In genomic region chr9:61583281-61584072, GRCm38 (mm10) we compare ENCODE assay signal across 10 mouse cellular contexts.
DNase-seq lines count a peak whose midpoint lies in the region; ATAC-seq lines count a peak whose summit lies in the region.
"Had no signal": no experiment of that assay in that cellular context is flagged by ENCODE, and none has a peak within 500 bp of the region (broad histone marks: within the 10 kb centered on the region; RNA-seq: fewer than 3 reads in every experiment).

No protein-coding gene starts in this region.

- no peaks in the 10 kb centered on the region for H3K9me3 ChIP-seq in hindbrain, embryonic 12.5 days (replicated peaks)
- H3K9me3 ChIP-seq in heart, embryonic 11.5 days (replicated peaks; ENCODE audit: control insufficient read depth, low read length), result no peaks in the 10 kb centered on the region
- H3K9me3 ChIP-seq: megakaryocyte, embryonic 14.5 days had no signal

- peak overlapping the region; percentile 49 for H3K27ac ChIP-seq in hindbrain, embryonic 12.5 days
- H3K27ac ChIP-seq in heart, embryonic 11.5 days (ENCODE audit: low read depth, low read length), result no peak overlapping the region

- no peak overlapping the region for H3K4me3 ChIP-seq in hindbrain, embryonic 12.5 days
- H3K4me3 ChIP-seq in heart, embryonic 11.5 days (ENCODE audit: low read depth, low read length), result no peak overlapping the region
- H3K4me3 ChIP-seq: megakaryocyte, embryonic 14.5 days had no signal

- H3K9ac ChIP-seq in hindbrain, embryonic 12.5 days, result 0 out of 2 replicates have a peak overlapping the region, but pooled peaks have one; percentile 18
- H3K9ac ChIP-seq in heart, embryonic 11.5 days (ENCODE audit: low read depth, low read length), result no peak overlapping the region

- H3K4me1 ChIP-seq in hindbrain, embryonic 12.5 days, result peaks cover 15% of the 10 kb centered on the region
- H3K4me1 ChIP-seq in heart, embryonic 11.5 days (ENCODE audit: control insufficient read depth, insufficient read depth, low read length), result no peaks in the 10 kb centered on the region
- H3K4me1 ChIP-seq: megakaryocyte, embryonic 14.5 days had no signal

- H3K27me3 ChIP-seq in hindbrain, embryonic 12.5 days, result no peaks in the 10 kb centered on the region; the same call in 1 of the 2 replicates
- no peaks in the 10 kb centered on the region; the same call in 1 of the 2 replicates for H3K27me3 ChIP-seq in heart, embryonic 11.5 days (ENCODE audit: control insufficient read depth, insufficient read depth, low read length)

- DNase-seq in cerebellum, postnatal 10 days, result peak; percentile 37 to 45
- no peak for DNase-seq in cerebellum, postnatal 4 days (ENCODE audit: low spot score in 2 of 2)
- peak; percentile 32 to 63 for DNase-seq in kidney, postnatal 4 days
- DNase-seq in retina, embryonic 14.5 days (ENCODE audit: low spot score), result peak; percentile 49
- DNase-seq in urinary bladder, postnatal 4 days (ENCODE audit: low spot score in 2 of 2), result no peak
- DNase-seq in MN1 (ENCODE audit: low spot score), result no peak
- DNase-seq: right cerebral cortex, adult 18-20 months had no signal

- ATAC-seq in hindbrain, embryonic 12.5 days (ENCODE audit: low FRiP score), result peak; percentile 74
- ATAC-seq in heart, embryonic 11.5 days (replicated peaks; ENCODE audit: insufficient number of reproducible peaks, low FRiP score, low TSS enrichment), result no peak

- no peaks in the 10 kb centered on the region for H3K36me3 ChIP-seq in hindbrain, embryonic 12.5 days
- H3K36me3 ChIP-seq in heart, embryonic 11.5 days (ENCODE audit: control insufficient read depth, insufficient read depth, low read length), result no peaks in the 10 kb centered on the region

- H3K4me2 ChIP-seq in hindbrain, embryonic 12.5 days (replicated peaks), result no peak overlapping the region
- H3K4me2 ChIP-seq in heart, embryonic 11.5 days, result no peak overlapping the region

- WGBS in hindbrain, embryonic 12.5 days, result 65% methylated on average over 21 of the region's 21 CpGs
- 73% methylated on average over 21 of the region's 21 CpGs for WGBS in heart, embryonic 11.5 days (ENCODE audit: insufficient replicate concordance)

Comparison
In these comparisons a context has a peak if more than half of its experiments do, and no peak if none do; other contexts are left out.
1. DNase-seq: peak in cerebellum, postnatal 10 days (2 of 2), kidney, postnatal 4 days (2 of 2) and retina, embryonic 14.5 days (single experiment); none in cerebellum, postnatal 4 days (0 of 2), urinary bladder, postnatal 4 days (0 of 2) and MN1 (single experiment).